Mouse (Mus musculus): ENCODE results near the gene Brd2. TPM values are rescaled to one million over a fixed set of nuclear protein-coding genes. Genes with fewer than 3 reads are reported as not detected.

Brd2 gene
- total RNA-seq, 2 experiments from 2014 or later = 71.6 to 77.3 TPM

- no peak for DNase-seq (ENCODE audit: low spot score)
Observed at GRCm38 (mm10) chr17:34116736-34117370, 5.6 kb downstream of the Brd2 start.

DNA sequence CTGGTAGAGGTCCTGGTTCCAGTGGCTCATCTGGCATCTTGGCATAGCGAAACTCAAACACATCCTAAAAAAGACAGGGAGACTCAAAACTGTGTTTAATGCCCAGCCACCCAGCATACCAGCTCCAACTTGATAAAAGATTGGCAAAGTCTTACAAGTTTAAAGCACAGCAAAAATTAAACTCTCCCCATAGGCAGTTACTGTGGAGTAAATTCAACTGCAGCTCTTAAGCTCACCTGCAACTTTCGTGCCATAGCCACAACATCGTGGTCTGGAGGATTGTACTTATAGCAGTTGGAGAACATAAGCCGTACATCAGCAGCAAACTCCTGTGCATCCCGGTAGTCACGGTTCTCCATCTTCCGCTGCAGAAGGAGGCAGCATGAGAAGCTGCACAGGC, 8.3 kb downstream of the Brd2 start:
- DNase-seq (ENCODE audit: low spot score) = no peak

DNA sequence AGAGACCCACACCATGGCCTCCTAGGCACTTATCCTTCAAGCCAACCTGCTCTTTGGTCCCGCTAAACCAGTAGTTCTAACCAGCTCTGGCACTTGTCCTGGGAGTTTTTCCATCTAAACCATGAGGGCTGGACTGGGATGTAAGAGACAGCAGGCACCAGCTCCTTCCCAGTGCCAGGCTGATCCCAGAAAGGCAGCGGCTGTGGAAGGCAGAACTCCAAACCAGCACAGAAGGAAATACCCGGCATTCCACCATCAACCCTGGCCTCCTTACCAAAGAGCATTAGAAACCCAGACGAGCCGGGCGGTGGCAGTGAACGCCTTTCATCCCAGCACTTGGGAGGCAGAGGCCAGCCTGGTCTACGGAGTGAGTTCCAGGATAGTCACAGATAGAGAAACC, 12.1 kb downstream of the Brd2 start:
- no peak for DNase-seq (ENCODE audit: low spot score)

DNA sequence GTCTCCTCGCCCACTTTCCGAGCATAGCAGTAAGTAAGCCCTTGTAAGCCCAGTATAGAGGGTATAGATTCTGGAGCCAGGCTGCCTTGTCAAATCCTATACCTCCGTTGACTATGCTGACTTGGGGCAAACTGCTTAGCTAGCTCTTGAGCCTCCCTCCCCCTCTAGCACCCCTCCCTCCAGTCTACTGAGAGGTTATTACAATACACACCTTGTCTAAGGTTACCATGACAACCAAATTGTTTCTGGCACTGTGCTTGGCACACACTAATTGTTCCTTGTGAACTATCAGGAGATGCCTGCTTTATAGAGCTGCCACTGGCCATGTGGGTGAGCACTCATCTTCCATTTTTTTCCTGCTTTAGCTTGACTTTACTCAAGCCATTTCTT, 12.6 kb downstream of the Brd2 start:
- no peak for DNase-seq (ENCODE audit: low spot score)

- no peak for DNase-seq (ENCODE audit: low spot score)
Observed at GRCm38 (mm10) chr17:34109038-34109805, 13.2 kb downstream of the Brd2 start.

DNA sequence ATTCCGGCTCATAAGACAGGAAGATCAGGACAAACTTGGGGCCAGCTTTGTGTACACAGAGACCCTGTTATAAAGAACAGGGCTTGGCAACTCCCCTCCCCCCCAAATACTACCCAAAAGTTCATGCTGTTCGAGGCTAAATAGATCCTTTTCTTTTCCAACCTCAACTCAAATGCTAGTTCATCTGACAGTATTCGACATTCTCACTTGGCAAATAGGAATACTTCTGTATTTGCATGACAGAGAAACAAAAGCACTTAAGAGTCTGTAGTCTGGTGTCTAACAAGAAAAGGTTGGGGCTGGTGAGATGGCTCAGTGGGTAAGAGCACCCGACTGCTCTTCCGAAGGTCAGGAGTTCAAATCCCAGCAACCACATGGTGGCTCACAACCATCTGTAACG, 14.0 kb downstream of the Brd2 start:
- DNase-seq (ENCODE audit: low spot score) = no peak

- no peak for DNase-seq (ENCODE audit: low spot score)
Observed at GRCm38 (mm10) chr17:34107109-34107867, 15.1 kb downstream of the Brd2 start.

DNA sequence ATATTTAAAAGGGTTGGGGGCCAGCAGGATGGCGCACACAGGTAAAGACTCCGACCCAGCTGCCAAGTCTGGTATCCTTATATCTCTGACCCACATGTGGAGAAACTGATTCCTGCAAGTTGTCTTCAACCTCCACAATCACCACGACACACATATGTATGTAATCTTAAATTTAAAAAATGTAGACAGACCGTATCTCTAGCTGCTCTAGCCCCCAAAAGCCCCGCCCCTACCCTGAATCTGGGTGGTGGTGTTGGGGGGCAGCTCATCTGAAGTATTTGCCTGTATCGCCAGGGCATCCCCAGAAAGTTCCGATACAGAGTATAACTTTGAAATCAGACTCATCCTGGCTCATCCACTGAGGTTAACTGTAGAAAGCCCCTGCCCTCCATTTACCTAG, 15.9 kb downstream of the Brd2 start:
- DNase-seq (ENCODE audit: low spot score) = no peak

GRCm38 (mm10) chr17:34104804-34105203, 17.6 kb downstream of the Brd2 start:
- DNase-seq (ENCODE audit: low spot score) = no peak

DNA sequence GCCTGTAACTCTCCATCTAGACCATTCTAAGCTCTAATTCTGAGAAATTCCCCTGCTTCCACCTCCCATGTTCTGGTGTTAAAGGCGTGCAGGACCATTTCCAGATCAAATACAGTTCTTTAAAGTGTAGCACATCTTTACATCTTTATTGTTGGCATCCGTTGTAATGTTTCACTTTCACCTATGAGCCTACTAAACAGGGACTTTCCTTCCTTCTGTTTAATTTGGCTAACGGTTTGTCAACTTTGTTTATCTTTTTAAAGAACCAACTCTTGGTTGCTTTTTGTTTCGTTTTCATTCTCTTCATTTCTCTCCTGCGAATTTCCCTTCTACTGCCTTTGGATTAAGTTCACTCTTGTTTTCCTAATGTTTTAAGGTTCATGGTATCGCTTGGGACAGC, 19.6 kb downstream of the Brd2 start:
- no peak for DNase-seq (ENCODE audit: low spot score)

DNA sequence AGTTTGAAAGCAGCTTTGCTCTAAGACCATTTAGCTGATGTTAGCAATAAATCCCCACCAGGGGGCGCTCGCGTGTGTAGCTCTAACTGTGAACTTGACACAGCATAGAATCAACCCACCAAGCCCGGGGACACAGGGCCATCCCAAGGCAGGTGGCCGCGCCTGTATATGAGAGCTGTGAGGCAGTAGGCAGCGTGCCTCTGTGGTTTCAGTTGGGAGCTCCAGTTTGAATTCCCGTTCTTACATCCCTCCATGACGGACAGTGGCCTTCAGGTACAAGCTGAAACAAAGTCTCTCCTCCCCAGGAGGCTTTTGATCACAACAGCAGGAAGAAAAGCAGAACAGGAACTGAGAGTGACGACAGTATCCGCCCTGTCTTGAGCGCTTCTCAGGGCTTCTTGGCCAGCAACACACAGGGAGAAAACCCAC, 20.8 kb downstream of the Brd2 start:
- peak; percentile 93 for DNase-seq (ENCODE audit: low spot score)

GRCm38 (mm10) chr17:34101185-34101584, 21.2 kb downstream of the Brd2 start:
- no peak for DNase-seq (ENCODE audit: low spot score)

DNA sequence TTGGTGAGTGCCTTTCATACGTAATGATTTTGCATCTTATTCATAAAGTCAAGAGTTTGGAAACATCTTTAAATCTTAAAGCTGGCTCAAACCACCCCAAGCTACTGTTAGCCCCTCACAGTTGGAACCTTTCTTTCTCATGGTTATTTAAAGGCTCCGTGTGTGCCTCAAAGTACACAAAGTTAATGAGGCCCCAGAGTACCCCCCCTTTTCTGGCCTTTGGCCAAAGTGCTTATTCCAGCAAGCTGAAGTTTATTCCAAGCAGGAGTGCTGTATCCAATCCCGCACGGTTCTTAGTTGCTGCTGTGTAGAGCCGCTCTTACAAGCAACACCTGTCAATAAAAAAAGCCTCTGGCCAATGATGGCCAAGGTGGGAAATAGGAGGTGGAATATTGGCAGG, 22.9 kb downstream of the Brd2 start:
- no peak for DNase-seq (ENCODE audit: low spot score)

- no peak for DNase-seq (ENCODE audit: low spot score)
Observed at GRCm38 (mm10) chr17:34098709-34099479, 23.5 kb downstream of the Brd2 start.

DNA sequence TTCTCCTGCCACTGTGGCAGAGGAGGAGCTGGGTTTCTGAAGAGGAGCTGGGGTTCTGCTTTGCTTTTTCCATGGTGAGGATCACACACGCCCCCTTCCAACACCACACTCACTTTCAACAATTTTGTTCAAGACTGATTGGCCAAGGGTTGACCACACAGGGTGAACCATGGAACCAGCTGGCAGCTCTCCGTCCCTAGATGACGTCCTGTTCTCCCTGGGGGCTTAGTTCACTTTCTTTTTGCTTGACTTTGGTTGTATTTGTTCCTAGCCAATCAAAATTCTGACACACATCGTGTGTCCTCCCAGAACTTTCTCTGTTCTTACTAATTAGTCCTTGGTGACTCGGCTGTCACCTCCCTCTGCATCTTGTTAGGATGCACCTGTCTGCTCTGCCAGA, 25.2 kb downstream of the Brd2 start:
- DNase-seq (ENCODE audit: low spot score) = no peak

DNA sequence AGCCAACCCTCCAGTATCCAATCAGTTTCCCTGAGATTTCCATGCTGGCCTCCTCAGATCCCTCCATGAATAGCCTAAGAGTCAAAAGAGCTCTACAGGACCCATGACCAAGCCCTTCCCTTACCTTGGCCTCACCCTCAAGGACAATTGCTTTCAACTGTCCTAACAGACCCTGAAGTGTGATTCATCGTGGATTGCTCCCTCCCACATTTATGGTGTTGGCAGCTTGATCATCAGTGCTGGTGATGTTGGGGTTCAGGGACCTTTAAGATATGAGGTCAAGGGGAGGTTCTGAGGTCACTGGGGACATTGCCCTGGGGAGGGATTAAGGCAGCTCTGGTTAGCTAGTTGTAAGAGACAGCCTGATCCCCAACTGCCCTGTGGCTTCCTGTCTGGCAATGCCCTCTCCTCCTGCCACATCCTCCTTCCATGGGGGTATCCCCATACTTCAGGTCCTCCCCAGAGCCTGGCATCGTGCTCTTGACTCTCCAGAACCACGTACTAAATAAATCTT, 25.9 kb downstream of the Brd2 start:
- DNase-seq (ENCODE audit: low spot score) = no peak

- DNase-seq (ENCODE audit: low spot score) = no peak
Observed at GRCm38 (mm10) chr17:34094283-34095035, 28.0 kb downstream of the Brd2 start.

- no peak for DNase-seq (ENCODE audit: low spot score)
Observed at GRCm38 (mm10) chr17:34093199-34093874, 29.1 kb downstream of the Brd2 start.

DNA sequence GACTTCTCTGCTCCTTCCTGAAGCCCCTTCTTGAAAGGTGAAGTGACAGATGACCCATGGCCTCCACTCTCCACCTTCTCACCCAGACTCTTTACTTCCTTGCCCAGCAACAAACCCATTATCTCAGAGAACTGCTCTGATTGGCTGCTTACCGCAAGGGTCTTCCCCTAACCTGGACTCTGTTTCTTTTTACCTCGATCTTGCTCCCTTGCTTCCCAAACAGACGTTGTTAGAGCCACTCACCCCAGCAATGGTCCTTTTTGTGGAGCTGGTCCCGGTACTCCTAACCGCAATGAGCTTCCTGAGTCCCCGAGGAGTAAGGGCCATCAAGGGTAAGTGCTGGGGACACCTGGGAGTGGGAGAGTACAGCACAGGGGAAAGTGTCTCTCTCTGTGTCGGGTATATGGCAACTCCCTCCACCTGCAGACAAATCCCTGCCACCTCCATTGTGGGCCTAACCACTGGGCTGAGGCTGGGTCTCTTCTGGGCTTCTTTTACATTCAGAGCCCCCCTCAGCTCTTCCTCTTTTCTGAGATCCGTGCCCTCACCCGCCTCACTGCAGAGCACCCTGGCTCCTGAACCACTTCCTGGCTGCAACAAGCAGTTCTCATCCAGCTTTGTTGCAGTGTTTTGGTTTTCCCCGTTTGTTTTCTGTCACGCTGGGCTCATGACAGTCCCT, 30.1 kb downstream of the Brd2 start, which contains the start of gene H2-Oa:
H2-Oa (plus strand) TSS at position 144 of the 679 bp plus-strand sequence.
- DNase-seq (ENCODE audit: low spot score) = no peak
